Mouse (Mus musculus): ENCODE data around the gene Atg4a.

GRCm38 (mm10) chrX:140984795-140985194, 28.1 kb downstream of the Atg4a start:
- TF ChIP-seq CTCF (IDR thresholded peaks at IDR 0.05) (no peak), EP300 (IDR thresholded peaks at IDR 0.05) (no peak)

Measured in lung, postnatal 0 days (tissue).